Mouse (Mus musculus) lung, postnatal 4 days (tissue): ENCODE results near the gene Zfyve9.
"Not testable (repeated sequence)": the region's sequence is repeated elsewhere in the genome, so short reads cannot be mapped to it uniquely, and the experiment has no call there.

Experiments used
- DNase-seq, 2 experiments: peaks; one replicate each; pipeline ENCODE4 v3.0.0; 2021

Zfyve9 gene

DNA sequence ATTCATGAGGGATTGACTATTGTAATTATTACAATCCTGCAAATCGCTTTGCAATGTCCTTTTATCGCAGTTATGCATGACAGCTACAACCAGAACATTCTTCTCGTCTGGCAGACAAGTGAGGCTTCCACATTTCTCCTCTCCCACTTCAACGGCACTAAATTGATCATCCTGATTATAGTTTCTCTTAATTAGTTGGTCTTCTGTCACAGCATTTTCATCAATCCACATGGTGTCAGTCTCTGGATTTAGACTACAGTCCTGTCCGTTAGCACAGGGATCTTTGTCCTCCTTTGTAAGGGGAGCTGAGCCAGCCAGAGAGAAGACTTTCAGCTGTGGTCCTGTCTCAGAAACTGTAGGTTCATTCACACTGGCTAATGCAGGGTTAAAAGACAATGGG lies 61.2 kb downstream of the Zfyve9 start, which contains the start of gene 3110021N24Rik:
3110021N24Rik (plus strand) TSS at position 301 of the 400 bp plus-strand sequence.
- no peak for DNase-seq

DNA sequence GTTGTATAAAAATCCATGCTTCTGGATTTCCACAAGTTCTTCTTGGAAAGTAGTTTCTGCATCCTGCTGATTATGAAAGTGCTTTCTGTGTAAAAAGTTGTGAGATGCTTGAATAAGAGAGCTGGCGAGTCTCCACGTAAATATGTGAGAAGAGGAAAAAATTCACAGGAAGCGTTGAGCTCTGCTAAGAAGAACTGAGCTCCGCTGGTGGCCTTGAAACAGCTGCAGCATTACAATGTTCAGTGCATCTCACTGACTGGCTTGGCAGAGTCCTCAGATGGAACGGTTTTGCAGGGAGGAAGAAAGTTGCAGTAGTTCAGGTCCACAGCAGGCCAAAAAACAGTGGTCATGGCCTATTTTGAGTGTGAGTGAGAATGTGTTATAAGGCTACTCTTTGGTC lies 72.4 kb downstream of the Zfyve9 start:
- DNase-seq = peak in 1 of 2 experiments; percentile 54

DNA sequence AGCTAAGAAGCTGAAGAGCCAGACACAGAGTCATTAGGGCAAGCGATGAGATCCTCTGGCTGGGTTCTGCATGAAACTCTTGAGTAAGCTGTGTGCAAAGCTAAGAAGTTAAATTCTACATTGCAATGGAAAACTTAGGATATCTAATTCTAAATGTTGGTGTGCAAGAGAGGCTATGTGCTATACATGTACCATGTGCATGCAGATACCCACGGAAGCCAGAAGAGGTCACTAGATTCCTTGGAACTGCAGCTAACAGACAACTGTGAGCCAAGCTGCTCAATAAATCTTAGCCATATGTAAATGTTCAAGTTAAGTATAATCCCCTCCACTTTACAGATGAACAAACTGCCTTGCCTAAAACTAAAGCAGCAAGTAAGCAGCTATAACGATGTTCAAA lies 83.7 kb downstream of the Zfyve9 start:
- DNase-seq = peak in 1 of 2 experiments; percentile 42

DNA sequence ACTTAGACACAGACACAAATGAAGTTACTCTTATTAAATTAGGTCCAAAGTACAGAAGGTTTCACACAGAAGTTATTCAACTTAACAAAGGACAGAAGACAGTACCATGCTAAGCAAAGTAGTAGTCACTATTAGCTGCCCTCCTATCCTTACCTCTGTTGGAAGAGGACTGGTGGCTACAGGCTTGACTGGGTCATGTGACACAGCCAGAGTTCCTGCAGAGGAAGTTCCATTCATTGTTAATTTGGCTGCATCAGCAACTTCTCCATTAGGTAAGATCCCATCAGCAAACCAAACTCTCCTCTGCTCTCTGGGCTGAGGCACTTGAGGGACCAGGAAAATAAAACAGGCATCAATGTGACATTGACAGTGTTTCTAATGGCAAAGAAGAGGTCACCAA lies 89.1 kb downstream of the Zfyve9 start:
- no peak for DNase-seq

DNA sequence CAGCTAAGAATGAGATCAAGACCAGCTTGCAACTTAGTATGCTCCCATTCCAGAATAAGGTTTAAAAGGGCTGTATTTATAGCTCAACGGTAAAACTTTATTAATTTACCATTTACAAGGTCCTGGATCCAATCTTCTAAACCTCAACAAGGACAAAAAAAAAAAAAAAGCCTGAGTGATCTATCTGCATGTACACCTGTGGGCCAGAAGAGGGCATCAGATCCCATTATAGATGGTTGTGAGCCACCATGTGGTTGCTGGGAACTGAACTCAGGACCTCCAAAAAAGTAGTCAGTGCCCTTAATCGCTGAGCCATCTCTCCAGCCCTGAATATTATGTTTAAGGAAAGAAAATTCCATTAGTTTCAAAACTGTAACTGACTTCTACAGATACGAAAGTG lies 90.1 kb downstream of the Zfyve9 start:
- no peak for DNase-seq

DNA sequence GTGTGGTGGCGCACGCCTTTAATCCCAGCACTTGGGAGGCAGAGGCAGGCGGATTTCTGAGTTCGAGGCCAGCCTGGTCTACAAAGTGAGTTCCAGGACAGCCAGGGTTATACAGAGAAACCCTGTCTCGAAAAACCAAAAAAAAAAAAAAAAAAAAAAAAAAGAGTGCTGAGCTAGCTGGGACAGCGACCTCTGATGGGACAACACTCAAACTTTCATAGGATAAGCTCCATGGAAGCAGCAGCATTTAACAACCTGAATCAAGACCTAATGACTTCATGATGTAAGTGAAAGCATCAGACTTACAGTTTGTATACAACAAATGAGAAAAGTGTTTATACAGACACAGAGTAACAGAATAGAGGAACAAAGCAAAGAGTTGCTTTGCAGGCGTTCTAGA lies 93.5 kb downstream of the Zfyve9 start:
- DNase-seq = not testable (repeated sequence)

DNA sequence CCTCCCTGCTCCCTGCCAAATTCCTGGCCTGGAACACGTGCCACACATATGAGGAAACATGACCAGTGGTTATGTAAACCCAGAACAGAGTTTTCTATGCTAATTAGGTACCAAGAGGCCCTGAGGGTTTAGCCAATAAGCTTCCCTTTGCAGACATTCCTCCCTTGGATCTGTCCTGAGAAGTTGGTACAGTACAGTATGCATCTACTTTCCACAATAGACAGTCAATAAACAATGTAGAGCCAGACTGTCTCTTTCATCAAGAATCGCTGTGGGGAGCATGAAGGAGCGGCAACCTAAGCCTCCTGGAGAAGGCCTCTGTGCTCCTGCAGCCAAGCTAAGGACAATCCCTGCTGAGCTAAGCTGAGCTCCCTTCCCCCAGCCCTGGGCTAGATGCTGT lies 94.4 kb downstream of the Zfyve9 start:
- DNase-seq = no peak

DNA sequence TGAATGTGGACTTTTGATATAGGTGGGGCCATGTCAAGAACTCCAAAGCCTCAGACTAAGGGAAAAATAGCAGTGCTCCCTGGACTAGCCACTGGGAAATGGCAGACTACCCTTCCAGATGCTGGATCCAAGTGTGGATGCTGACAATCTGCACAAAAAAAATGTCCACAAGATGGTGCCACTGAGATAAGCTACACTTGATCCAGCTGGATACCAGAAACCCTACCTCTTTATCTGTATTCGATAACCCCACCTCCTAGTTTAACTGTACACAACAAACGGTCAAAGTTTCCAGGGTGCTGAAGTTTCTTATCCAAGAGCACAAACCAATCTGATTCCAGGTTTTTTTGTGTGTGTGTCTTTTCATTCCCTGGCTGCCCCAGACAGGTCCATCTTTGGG lies 116.2 kb downstream of the Zfyve9 start:
- peak in 1 of 2 experiments; percentile 6 for DNase-seq

DNA sequence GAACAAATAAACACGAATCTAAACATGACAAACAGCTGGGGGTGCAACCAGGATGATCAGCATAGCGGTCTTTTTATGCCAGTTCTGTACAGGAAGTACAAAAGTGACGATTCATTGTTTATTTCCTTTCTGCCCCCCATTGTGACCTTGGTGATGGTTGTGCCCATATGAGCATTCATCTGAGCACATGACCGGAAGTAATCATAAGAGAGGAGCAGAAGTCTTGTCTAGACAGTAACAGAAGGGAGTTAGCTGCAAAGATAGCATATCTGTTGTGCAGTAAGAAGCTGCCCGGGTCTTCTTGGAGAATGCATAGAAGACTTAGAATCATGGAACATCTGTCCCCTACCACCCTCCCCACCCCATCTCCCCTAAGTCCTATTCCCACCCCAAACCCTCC lies 141.8 kb downstream of the Zfyve9 start:
- DNase-seq = no peak

DNA sequence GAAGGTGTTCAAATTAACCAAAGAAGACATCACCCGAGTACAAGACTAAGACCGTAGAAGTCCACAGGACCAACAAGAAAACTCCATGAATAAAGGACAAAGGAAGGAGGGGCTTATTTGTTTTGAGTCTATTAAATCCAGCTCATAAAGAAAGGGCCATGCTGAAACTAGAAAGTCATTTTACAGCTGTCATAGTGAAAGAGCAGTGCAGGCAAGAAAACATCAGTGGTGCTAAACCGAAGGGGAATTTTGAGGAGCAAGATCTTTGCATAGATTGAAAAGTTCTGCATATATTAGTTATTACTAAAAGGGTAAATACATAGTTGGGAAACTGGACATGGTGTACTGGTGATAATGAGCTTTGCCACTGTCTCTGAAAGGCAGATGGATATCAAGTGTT lies 142.9 kb downstream of the Zfyve9 start:
- no peak for DNase-seq

DNA sequence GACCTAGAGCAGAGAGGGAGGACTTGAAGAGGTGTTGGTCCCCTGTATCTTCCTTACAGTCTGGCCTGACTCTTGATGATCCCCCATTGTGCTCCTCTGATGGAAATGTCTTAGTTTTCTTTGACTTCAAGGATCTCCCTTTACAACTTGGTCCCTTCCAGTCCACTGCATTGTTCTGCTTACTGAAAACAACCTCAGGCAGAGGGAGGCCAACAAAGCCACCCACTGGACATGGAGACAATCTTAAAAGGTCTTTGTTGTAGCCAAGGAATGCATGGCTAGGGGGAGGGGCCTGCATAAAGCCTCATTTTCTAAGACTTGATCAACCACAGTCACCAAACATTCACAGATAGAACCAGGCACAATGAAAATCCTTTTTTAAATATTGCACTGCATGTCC lies 145.5 kb downstream of the Zfyve9 start:
- no peak for DNase-seq

DNA sequence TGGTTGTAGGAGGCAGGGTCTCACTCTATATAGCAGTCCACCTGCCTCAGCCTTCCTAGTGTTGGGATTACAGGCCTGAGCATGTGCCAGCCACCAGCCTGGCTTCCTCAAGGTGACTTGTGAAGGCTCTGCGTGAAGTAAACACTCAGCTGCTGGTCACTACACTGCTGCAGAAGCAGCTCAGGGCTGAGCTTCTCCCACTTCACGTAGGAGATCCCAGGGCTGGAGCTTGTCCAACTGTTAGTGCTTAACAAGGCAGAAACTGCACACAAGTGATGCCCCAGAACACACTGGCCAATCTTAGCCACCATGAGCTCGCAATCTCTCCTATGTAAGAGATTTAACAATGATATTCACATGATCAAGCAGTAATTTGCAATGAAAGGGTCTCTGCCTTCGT lies 145.9 kb downstream of the Zfyve9 start:
- no peak for DNase-seq

DNA sequence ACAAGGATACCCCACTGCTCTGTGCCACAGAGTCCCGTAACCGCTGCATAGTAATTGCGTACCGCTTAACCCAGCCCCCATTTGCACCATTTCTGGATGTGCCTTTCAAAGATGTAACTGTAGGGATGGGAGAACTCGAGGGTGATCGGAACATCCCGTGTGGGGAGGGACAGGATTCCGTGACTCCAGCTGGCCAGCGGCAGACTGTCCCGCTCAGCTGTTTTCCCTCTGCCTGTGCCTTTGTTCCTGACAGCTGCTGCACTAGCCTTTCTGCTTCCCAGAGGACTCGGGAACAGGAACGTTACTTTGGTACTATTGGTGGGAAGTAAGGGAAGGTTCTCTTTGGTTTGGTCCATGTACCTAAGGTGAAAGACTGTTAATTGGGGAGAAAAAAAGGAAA lies 146.9 kb downstream of the Zfyve9 start:
- no peak for DNase-seq

DNA sequence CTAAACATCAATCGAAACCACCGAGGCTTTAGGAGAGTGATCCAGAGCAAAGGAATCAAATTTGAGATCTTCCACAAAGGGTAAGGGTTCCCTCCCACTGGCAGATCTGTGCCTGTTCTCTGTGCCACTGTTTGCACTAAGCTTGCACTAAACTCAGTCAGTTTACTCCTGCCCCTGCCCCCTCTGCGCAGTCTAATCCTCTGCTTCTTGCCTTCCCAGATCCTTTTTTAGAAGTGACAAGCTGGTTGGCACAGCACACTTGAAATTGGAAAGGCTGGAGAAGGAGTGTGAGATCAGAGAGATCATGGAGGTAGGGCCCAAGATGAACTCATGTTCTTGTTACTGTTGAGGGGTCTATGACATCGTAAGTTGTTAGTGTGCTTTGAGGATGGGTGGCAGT lies 149.0 kb downstream of the Zfyve9 start:
- DNase-seq = no peak

DNA sequence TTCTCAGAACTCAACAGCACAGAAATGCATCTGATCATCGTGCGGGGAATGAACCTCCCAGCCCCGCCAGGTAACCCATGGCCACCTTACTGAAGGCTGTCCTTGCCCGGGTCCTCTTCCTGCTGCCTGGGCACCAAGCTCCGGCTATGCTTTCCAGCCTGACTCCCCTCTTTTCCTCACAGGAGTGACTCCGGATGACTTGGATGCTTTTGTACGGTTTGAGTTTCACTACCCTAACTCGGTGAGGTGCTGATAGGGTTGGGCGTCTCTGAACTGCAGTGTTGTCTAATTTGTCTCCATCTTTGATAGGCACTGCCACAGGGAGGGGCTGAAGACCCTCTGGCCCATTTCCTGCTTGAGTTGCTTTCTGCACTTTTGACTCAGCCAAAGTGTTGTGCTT lies 150.5 kb downstream of the Zfyve9 start:
- DNase-seq = no peak

DNA sequence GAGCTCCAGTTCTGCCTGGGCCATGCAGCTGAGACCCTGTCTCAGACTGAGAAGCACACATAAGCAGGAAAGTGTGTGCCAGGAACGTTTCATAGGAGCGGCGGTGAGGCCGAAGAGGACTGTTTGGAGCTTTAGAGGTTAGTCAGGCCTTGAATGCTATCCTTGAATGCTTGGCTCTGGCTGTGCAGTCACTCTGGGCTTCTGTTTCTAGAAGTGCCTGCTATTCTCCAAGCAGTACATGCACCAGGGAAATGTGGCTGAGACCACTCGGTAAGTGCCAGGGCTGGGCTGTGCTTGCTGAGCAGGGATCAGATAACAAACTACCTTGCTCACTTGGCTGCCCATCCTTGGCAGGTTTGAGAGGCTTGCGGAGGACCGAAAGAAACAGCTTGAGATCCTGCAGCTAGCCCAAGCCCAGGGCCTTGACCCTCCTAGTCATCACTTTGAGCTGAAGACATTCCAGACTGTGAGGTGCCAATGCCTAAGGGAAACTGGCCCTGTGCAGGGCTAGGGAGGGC lies 151.2 kb downstream of the Zfyve9 start:
- DNase-seq = no peak

DNA sequence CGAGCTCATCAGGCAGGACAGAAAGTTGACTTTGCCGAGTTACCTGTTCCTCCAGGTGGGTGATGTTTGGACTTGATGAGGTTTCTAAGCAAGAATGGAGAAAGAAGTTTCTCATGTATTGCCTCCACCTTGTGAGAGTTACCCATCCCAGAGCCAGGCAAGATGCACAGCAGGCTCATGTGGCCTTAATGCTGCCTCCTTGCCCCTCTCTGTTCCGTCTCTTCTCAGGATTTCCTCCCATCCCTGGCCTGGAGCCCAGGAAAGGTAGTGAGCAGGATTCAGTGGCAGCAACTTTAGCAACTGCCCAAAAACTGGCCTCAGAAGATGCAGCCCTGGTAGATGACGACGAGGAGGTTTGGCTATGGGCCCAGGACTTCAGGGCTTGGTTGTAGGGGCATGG lies 153.5 kb downstream of the Zfyve9 start:
- DNase-seq = no peak

DNA sequence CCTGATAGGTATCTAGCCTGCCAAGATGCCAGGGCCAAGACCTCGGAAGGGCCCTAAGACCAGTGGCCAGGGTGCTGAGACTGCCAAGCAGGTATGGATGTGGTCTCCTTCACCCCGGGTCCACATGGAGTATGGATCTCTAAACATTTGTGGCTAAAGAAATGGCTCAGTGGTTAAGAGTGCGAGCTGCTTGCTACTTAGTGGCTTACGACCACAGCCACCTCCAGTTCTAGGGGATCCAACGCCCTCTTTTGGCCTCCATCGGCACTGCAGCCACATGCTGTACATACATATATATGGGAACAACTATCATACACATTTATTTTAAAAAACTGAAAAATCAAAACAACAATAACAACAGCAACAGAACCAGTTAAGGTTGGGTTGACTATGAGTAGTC lies 159.1 kb downstream of the Zfyve9 start:
- DNase-seq = no peak

DNA sequence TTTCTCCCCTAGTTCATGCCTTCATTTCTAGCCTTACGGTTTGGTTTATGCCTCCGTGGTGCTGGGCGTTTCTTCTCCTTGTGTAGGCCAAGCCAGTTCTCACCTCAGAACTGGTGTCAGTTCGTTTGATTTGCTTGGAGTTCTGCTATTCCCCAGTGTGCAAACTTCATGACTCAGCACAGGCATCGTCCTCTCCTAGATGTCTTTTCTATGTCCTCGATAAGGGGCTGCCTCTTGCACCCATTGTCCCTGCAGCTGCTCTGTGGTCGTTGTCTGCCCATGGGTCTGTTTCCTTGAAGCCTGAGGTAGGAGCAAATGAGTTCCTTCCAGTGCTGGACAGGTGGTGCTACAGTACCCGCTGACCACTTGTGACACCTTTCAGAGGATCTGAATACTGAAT lies 160.1 kb downstream of the Zfyve9 start:
- DNase-seq = no peak

DNA sequence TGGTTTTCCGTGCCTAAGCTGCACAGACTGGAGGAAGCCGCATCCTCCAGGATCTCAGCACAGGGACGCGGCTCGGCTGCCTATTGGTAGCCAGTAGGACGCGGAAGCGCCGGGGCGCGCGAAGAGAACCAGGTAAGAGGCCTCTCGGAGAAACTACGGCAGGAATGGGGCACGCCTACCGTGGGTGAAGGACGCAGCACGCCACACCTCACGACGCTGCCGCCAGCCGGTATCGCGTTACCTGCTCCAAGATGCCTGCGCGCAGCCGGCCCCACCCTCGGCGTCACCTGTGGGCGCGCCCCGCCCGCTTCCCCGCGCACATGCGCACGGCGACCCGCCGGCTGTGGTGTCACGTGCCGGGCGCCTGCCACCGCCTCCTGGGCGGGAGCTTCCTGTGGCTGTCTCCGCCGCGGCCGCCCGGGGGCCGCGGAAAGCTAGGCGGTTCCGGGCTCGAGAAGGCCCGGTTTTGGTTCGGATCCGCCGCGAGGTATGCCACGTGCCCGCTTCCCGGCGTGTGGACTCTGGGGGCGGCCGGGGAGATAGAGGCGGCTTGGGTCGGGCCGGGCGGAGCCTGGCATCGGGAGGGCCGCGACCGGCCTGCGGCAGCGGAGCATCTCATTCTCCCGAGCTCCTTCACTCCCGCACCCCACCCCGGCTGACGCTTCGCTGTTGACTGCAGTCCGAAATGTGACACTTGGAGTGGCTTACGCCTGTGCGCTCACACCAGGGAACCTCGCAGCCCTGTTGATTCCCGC lies 160.8 kb downstream of the Zfyve9 start, which contains the start of gene Cc2d1b:
Cc2d1b (plus strand) TSS at position 354 of the 755 bp plus-strand sequence.
- peak; percentile 93 to 96 for DNase-seq

DNA sequence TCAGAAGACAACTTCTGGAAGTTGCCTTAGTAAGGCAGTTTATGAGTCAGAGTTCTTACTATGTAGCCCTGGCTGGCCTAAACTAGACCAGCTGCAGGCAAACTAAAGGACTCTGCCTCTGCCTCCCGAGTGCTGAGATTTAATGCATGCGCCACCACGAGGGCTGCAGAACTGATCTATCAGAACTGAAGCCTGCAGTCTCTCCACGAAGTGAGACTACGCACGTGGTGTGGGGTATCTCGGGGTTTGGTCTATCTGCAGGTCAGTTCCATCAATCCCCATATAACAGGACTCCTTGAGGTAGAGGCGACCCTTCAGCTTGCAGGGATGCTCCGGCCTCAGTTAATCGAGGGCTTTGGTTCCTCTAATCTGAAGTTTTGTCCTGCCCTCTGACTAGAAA lies 161.4 kb downstream of the Zfyve9 start:
- no peak for DNase-seq

DNA sequence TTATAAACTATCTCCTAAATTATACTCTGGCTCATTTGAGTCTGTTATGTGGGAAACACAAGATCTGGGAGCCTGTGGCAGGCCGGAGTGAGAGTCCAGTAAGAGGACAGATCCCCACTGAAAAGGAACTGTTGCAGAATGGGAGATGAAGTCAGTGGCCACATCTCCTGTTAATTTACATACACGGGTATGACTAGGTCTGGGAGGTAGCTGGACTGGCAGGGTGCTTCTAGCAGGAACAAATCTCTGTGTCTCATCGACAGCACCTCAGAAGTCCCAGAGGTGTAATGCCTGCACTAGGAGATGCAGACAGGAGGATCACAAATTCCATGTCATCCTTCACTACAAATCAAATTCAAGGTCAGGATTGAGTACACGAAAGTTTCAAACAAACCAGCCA lies 162.0 kb downstream of the Zfyve9 start:
- no peak for DNase-seq

DNA sequence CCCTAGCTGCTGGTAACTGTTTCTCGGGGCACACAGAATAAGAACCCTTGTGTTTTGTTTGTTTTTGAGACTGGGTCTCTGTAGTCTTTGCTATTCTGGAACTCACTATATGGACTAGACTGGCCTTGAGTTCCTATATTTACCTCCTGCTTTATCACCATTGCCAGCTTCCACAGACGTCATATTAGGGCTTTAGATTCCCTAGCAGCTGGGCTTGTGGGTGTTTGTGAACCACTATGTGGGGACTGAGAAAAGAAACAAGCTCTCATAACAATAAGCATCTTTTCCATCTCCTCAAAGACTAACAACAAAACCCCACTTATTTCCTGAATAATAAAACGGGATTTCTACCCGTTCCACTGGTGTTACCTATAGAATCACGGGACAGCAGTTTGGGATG lies 169.7 kb downstream of the Zfyve9 start:
- no peak for DNase-seq

DNA sequence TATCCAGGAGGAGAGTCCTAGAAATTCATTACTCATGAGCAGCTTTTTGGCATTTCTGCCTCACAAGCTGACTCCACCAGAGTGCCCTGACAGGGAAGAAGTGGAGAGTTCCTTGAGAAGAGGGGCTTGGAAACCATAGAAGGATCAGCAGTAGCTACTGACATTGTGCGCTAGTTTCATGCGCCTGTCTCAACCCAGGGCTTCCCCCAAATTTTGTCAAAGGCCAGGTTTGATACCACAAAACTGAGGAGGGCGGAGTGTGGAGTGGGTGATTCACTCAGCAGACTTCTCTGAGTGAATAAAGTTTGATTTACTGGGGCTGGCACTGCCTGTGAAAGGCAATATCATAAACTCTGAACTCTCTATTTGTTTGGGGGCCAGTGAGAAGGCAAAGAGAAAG lies 171.9 kb downstream of the Zfyve9 start:
- no peak for DNase-seq

DNA sequence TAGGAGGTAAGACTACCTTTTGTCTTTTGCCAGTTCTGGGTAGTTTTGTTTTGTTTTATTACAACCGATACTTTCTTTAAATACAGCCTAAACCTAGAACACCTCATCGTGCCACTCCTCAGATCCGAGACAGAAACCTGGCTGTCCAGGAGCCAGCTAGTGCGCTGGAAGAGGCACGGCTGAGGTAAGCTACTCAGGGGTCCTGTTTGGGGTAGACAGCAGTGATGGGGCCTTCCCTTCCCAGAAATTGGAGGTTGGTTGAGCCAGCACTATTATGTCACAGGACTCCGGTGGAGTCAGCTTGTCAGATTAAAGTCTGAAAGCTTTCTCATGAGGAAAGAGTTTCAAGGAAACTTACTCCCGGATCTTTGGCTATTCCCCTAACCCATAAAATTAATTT lies 178.7 kb downstream of the Zfyve9 start:
- no peak for DNase-seq
